32 mouse cellular contexts compared by ENCODE assay signal in the genomic region with DNA sequence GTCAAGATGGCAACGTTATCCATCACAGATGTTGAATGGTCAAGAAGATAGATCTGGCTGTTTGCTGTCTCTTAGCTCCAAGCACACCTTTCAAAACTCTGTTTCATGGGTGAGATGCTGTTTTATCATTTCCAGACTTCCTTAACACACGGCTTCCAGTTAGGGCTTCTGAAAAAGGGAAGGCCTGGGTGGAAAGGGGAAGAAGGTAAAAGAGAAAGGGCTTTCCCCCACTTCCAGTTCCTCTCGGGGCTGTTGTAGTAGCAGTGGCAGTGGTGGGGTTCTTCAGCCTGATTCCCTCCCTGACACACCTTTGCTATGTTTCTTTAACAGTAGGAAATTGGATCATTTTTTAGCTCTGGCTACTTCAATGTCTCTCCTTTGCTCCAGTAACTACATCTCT. TPM values are rescaled to one million over a fixed set of nuclear protein-coding genes. Genes with fewer than 3 reads are reported as not detected.
A peak's percentile ranks its signal among the peaks of the same experiment; 100 is the strongest.
DNase-seq lines count a peak whose midpoint lies in the region; ATAC-seq and TF ChIP-seq lines count a peak whose summit lies in the region.
"Had no signal": no experiment of that assay in that cellular context is flagged by ENCODE, and none has a peak within 500 bp of the region (broad histone marks: within the 10 kb centered on the region; RNA-seq: fewer than 3 reads in every experiment).

No protein-coding gene starts in this region.

- no peak overlapping the region for H3K4me3 ChIP-seq in liver, adult 2 months (ENCODE audit: insufficient read depth, low read depth, low read length)
- H3K4me3 ChIP-seq in liver, embryonic 12.5 days: no peak overlapping the region
- no peak overlapping the region for H3K4me3 ChIP-seq in MEL (ENCODE audit: control insufficient read depth in 1 of 2, insufficient read depth in 1 of 2, low read depth in 2 of 2, low read length in 2 of 2)
- no peak overlapping the region for H3K4me3 ChIP-seq in macrophage (ENCODE audit: inconsistent target)
- H3K4me3 ChIP-seq: forebrain, embryonic 10.5 days; heart, embryonic 15.5 days; left cerebral cortex, adult 2 months; limb, embryonic 10.5 days; myocyte; neural tube, embryonic 13.5 days had no signal

- no peaks in the 10 kb centered on the region for H3K4me1 ChIP-seq in liver, adult 2 months (ENCODE audit: control insufficient read depth, insufficient read depth, low read length)
- no peaks in the 10 kb centered on the region for H3K4me1 ChIP-seq in liver, embryonic 12.5 days
- peaks cover 0 to 16% of the 10 kb centered on the region in 2 experiments; a peak in 2 of 4 replicates for H3K4me1 ChIP-seq in MEL (ENCODE audit: control insufficient read depth in 1 of 2, insufficient read depth in 2 of 2, low read length in 2 of 2)
- H3K4me1 ChIP-seq: heart, embryonic 15.5 days; limb, embryonic 10.5 days; neural tube, embryonic 13.5 days had no signal

- no peak overlapping the region for H3K9ac ChIP-seq in liver, adult 2 months (ENCODE audit: low read depth, low read length)
- H3K9ac ChIP-seq in liver, embryonic 12.5 days: no peak overlapping the region
- no peak overlapping the region for H3K9ac ChIP-seq in MEL (ENCODE audit: control insufficient read depth, low read depth, low read length, poor library complexity, severe bottlenecking)
- H3K9ac ChIP-seq: forebrain, postnatal 0 days; heart, embryonic 15.5 days; hindbrain, embryonic 14.5 days; liver, postnatal 0 days; neural tube, embryonic 13.5 days had no signal

- no peak for TF ChIP-seq RAD21 in MEL (IDR thresholded peaks at IDR 0.05; ENCODE audit: low read depth, low read length)

- ATAC-seq in liver, embryonic 12.5 days: no peak
- ATAC-seq: CD4-positive, CD25-positive, alpha-beta regulatory T cell, adult 4 months; forebrain, postnatal 0 days; inflammation-experienced regulatory T-cells, adult 6 months; liver, postnatal 0 days had no signal

- peak; percentile 14 for DNase-seq in liver, adult 2 months (ENCODE audit: extremely low read depth, low read depth, low spot score)
- peak; percentile 80 for DNase-seq in MEL (ENCODE audit: low read depth, low spot score)
- DNase-seq in splenic B cell, adult 2 months (ENCODE audit: low read depth, low spot score): peak; percentile 62
- no peak for DNase-seq in layer of hippocampus, postnatal 36 days
- DNase-seq in thymus, postnatal 4 days: no peak
- DNase-seq: adrenal gland, postnatal 14 days; cerebellum, adult 11 months; cerebellum, postnatal 10 days; forebrain, postnatal 0 days; gastrocnemius, postnatal 36 days; heart, postnatal 36 days; kidney, adult 18-20 months; layer of hippocampus, adult 9-11 months; liver; liver, postnatal 0 days; lung, postnatal 14 days; midbrain, embryonic 14.5 days; right cerebral cortex, adult 18-20 months; right cerebral cortex, postnatal 4 days; thymus, postnatal 14 days had no signal

- no peak overlapping the region for H3K27ac ChIP-seq in liver, adult 2 months (replicated peaks; ENCODE audit: insufficient read depth, low read depth, low read length)
- H3K27ac ChIP-seq in liver, embryonic 12.5 days: no peak overlapping the region
- H3K27ac ChIP-seq in MEL (ENCODE audit: control insufficient read depth, low read depth, low read length) (peak overlapping the region; percentile 28; the same call in 1 of the 2 replicates), macrophage (peak overlapping the region; percentile 25)
- H3K27ac ChIP-seq: forebrain, embryonic 10.5 days; heart, embryonic 15.5 days; hindbrain, embryonic 14.5 days; kidney, postnatal 0 days; left cerebral cortex, adult 2 months; limb, embryonic 10.5 days; neural tube, embryonic 13.5 days had no signal

- no peak for TF ChIP-seq CTCF in liver, adult 2 months (IDR thresholded peaks at IDR 0.05; ENCODE audit: low read depth, low read length)
- no peak for TF ChIP-seq CTCF in MEL (IDR thresholded peaks at IDR 0.05 in 2 of 3, conservative IDR thresholded peaks at IDR 0.05 in 1 of 3; ENCODE audit: control insufficient read depth in 1 of 3, insufficient read depth in 1 of 3, low read depth in 2 of 3, low read length in 3 of 3, poor library complexity in 1 of 3, severe bottlenecking in 1 of 3)

- no peaks in the 10 kb centered on the region for H3K79me2 ChIP-seq in liver, adult 2 months (ENCODE audit: control insufficient read depth, insufficient read depth, low read length)
- H3K79me2 ChIP-seq in MEL (ENCODE audit: control insufficient read depth, insufficient read depth, low read length, poor library complexity): no peaks in the 10 kb centered on the region
- H3K79me2 ChIP-seq in macrophage (ENCODE audit: inconsistent target): no peaks in the 10 kb centered on the region

- TF ChIP-seq POLR2A in liver, adult 2 months (IDR thresholded peaks at IDR 0.05; ENCODE audit: extremely low read depth, insufficient read depth, low read length): no peak
- TF ChIP-seq POLR2A in MEL (IDR thresholded peaks at IDR 0.05; ENCODE audit: control insufficient read depth in 1 of 2, insufficient read depth in 1 of 2, low read depth in 1 of 2, low read length in 2 of 2, poor library complexity in 1 of 2): no peak

- no peak overlapping the region for H3K4me2 ChIP-seq in liver, embryonic 12.5 days
- H3K4me2 ChIP-seq: heart, embryonic 15.5 days; hindbrain, embryonic 14.5 days; neural tube, embryonic 13.5 days had no signal

- H3K36me3 ChIP-seq in liver, adult 2 months (ENCODE audit: control insufficient read depth, insufficient read depth, low read length): peaks cover 3% of the 10 kb centered on the region; the same call in 1 of the 2 replicates
- H3K36me3 ChIP-seq in liver, embryonic 12.5 days: peaks cover 11% of the 10 kb centered on the region
- H3K36me3 ChIP-seq in MEL (ENCODE audit: control insufficient read depth in 1 of 2, insufficient read depth in 2 of 2, low read length in 2 of 2): peaks cover 0 to 16% of the 10 kb centered on the region in 2 experiments; a peak in 2 of 4 replicates
- no peaks in the 10 kb centered on the region for H3K36me3 ChIP-seq in macrophage (ENCODE audit: inconsistent target)
- no peaks in the 10 kb centered on the region; the same call in 1 of the 2 replicates for H3K36me3 ChIP-seq in splenic B cell, adult 2 months (ENCODE audit: control insufficient read depth, insufficient read depth, low read length, poor library complexity, severe bottlenecking)

- TF ChIP-seq EP300 in MEL (IDR thresholded peaks at IDR 0.05; ENCODE audit: low read depth in 1 of 2, low read length in 2 of 2): peak; percentile 49 to 52

- no peaks in the 10 kb centered on the region for H3K27me3 ChIP-seq in liver, adult 2 months (ENCODE audit: control insufficient read depth, insufficient read depth, low read length)
- no peaks in the 10 kb centered on the region for H3K27me3 ChIP-seq in liver, embryonic 12.5 days (replicated peaks)
- H3K27me3 ChIP-seq in MEL (ENCODE audit: control insufficient read depth in 1 of 2, insufficient read depth in 2 of 2, low read length in 2 of 2): no peaks in the 10 kb centered on the region
- H3K27me3 ChIP-seq in splenic B cell, adult 2 months (ENCODE audit: control insufficient read depth, insufficient read depth, low read length, poor library complexity, severe bottlenecking): no peaks in the 10 kb centered on the region
- H3K27me3 ChIP-seq: heart, embryonic 15.5 days; neural tube, embryonic 13.5 days had no signal

- WGBS in liver, adult 2 months: 77% methylated on average over 3 of the region's 3 CpGs
- WGBS in liver, embryonic 12.5 days (ENCODE audit: insufficient replicate concordance): 25% methylated on average over 3 of the region's 3 CpGs
- 18% methylated on average over 3 of the region's 3 CpGs for WGBS in macrophage (ENCODE audit: missing documents)

- no peaks in the 10 kb centered on the region for H3K9me3 ChIP-seq in liver, embryonic 12.5 days (replicated peaks)
- H3K9me3 ChIP-seq in MEL (replicated peaks; ENCODE audit: insufficient read depth, low read length): no peaks in the 10 kb centered on the region
- H3K9me3 ChIP-seq: forebrain, embryonic 10.5 days; heart, embryonic 15.5 days; limb, embryonic 10.5 days; neural tube, embryonic 13.5 days had no signal

RNA-seq across cellular contexts. Expression of gene Rtca, which starts 25.3 kb away (rescaled TPM):
- total RNA-seq in liver, adult 2 months (2014; rRNA removed): 10.3 and 10.8 TPM in 2 replicates
- polyA plus RNA-seq in liver, adult 2 months (2012; rRNA removed): 9.7 and 11.5 TPM in 2 replicates
- 46.5 and 47.7 TPM in 2 replicates for polyA plus RNA-seq in liver, embryonic 12.5 days (2016; fragmentation: Nextera tagmentation; extraction: Ambion mirVana)
- total RNA-seq in MEL (2012; rRNA removed): 68.3 and 72.9 TPM in 2 replicates
- polyA plus RNA-seq in MEL (2012; ENCODE audit: insufficient read depth in 1 of 2, insufficient read length in 2 of 2, low read depth in 1 of 2, low replicate concordance in 2 of 2, missing spikeins in 1 of 2) (100 to 1,000 TPM in 1 of 2 experiments, 10 to 100 TPM in 1; 68.6 to 307 TPM), macrophage (2018) (15.1 to 29.7 TPM (median 23.7 TPM) in 3 replicates)
- 10 to 100 TPM in 23 of 26 experiments, 1 to 10 TPM in 3; 6.7 to 35.5 (median 21.1) TPM for total RNA-seq in macrophage (2018; cell fraction: chromatin; rRNA removed)
- total RNA-seq in macrophage (2018; cell fraction: cytosol; rRNA removed): 10 to 100 TPM; 17.2 to 32.0 (median 23.8) TPM
- 10 to 100 TPM in 18 of 26 experiments, 1 to 10 TPM in 8; 5.4 to 23.2 (median 13.6) TPM for total RNA-seq in macrophage (2018; cell fraction: nucleus; rRNA removed)
- total RNA-seq in layer of hippocampus, postnatal 36 days (2021): 10 to 100 TPM; 52.1 to 55.0 TPM

RNA-seq across cellular contexts. Expression of gene Dbt, which starts 30.1 kb away (rescaled TPM):
- 67.1 and 70.9 TPM in 2 replicates for total RNA-seq in liver, adult 2 months (2014; rRNA removed)
- polyA plus RNA-seq in liver, adult 2 months (2012; rRNA removed): 37.4 and 74.5 TPM in 2 replicates
- 11.1 and 11.5 TPM in 2 replicates for polyA plus RNA-seq in liver, embryonic 12.5 days (2016; fragmentation: Nextera tagmentation; extraction: Ambion mirVana)
- total RNA-seq in MEL (2012; rRNA removed): 12.7 and 15.3 TPM in 2 replicates
- polyA plus RNA-seq in MEL (2012; ENCODE audit: insufficient read depth in 1 of 2, insufficient read length in 2 of 2, low read depth in 1 of 2, low replicate concordance in 2 of 2, missing spikeins in 1 of 2): 10 to 100 TPM in 1 of 2 experiments, not detected in 1; 13.2 TPM
- 10 to 100 TPM in 1 of 26 experiments, 1 to 10 TPM in 23, under 1 TPM in 2; 0.76 to 10.6 (median 4.5) TPM for total RNA-seq in macrophage (2018; cell fraction: chromatin; rRNA removed)
- 10 to 100 TPM in 23 of 26 experiments, 1 to 10 TPM in 3; 7.5 to 15.9 (median 12.9) TPM for total RNA-seq in macrophage (2018; cell fraction: cytosol; rRNA removed)
- 10 to 100 TPM in 3 of 26 experiments, 1 to 10 TPM in 23; 2.0 to 13.3 (median 6.1) TPM for total RNA-seq in macrophage (2018; cell fraction: nucleus; rRNA removed)
- polyA plus RNA-seq in macrophage (2018): 10.3 to 14.6 TPM (median 12.6 TPM) in 3 replicates
- total RNA-seq in layer of hippocampus, postnatal 36 days (2021): 10 to 100 TPM; 17.5 to 24.7 TPM

RNA-seq across cellular contexts. Expression of gene Cdc14a, which starts 58.9 kb away (rescaled TPM):
- 1.1 and 1.5 TPM in 2 replicates for total RNA-seq in liver, adult 2 months (2014; rRNA removed)
- polyA plus RNA-seq in liver, adult 2 months (2012; rRNA removed): 0.35 and 0.50 TPM in 2 replicates
- 4.2 and 5.1 TPM in 2 replicates for polyA plus RNA-seq in liver, embryonic 12.5 days (2016; fragmentation: Nextera tagmentation; extraction: Ambion mirVana)
- total RNA-seq in MEL (2012; rRNA removed): 2.6 and 2.7 TPM in 2 replicates
- polyA plus RNA-seq in MEL (2012; ENCODE audit: insufficient read depth in 1 of 2, insufficient read length in 2 of 2, low read depth in 1 of 2, low replicate concordance in 2 of 2, missing spikeins in 1 of 2): 1 to 10 TPM in 1 of 2 experiments, not detected in 1; 5.9 TPM
- total RNA-seq in macrophage (2018; cell fraction: chromatin; rRNA removed): 100 to 1,000 TPM in 2 of 26 experiments, 10 to 100 TPM in 24; 13.2 to 113 (median 33.5) TPM
- total RNA-seq in macrophage (2018; cell fraction: cytosol; rRNA removed): 10 to 100 TPM in 1 of 26 experiments, 1 to 10 TPM in 25; 2.3 to 10.3 (median 3.5) TPM
- total RNA-seq in macrophage (2018; cell fraction: nucleus; rRNA removed): 10 to 100 TPM; 10.2 to 64.6 (median 16.4) TPM
- 2.0 to 2.2 TPM (median 2.1 TPM) in 3 replicates for polyA plus RNA-seq in macrophage (2018)
- 1 to 10 TPM; 3.7 to 3.9 TPM for total RNA-seq in layer of hippocampus, postnatal 36 days (2021)

Comparison
In these comparisons a context has a peak if more than half of its experiments do, and no peak if none do; other contexts are left out.
1. DNase-seq: peak in liver, adult 2 months (single experiment), MEL (single experiment) and splenic B cell, adult 2 months (single experiment); none in layer of hippocampus, postnatal 36 days (0 of 2) and thymus, postnatal 4 days (single experiment).
2. H3K27ac ChIP-seq: peak in MEL (single experiment) and macrophage (single experiment); none in liver, adult 2 months (single experiment) and liver, embryonic 12.5 days (single experiment).